Mouse (Mus musculus): ENCODE data around the gene Olfr930.

Olfr930 gene

GRCm38 (mm10) chr9:38929509-38929908 is at the start of gene Olfr930:
Olfr930 (plus strand) TSS chr9:38929809.
- DNase-seq (ENCODE audit: low read depth, low spot score), result no peak

DNA sequence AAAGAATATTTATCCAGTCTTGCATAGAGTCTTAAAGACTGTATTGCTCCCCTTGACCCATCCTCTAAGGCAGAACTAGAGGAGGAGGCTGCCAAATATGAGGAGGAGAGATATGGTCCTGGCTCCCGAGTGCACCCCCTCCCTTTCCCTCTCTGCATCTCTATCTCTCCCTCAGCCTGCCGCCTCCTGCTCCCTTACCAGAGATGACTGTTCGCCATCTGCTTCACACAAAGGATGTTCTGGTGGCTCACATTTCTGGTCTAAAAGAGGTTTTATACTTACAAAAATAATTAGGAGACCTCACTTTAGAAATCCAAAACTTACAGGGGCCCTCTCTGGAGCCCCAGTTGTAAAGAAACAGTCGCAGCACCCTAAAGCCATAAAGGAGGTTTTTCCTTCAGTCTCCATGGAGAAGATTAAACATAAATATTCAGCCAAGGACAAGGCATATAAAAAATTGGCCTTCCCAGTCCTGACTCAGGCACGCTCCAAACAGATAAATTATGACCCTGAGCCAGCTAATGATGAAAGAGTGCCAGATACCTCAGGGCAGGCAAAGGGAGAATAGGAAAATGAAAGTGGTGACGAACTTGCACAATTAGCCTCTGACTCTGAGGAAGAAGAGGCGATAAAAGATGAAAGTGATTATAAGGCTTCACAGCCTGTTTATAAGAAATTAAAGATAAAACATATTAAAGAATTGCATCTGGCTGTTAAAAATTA is 24.0 kb downstream of the Olfr930 start:
- DNase-seq (ENCODE audit: low read depth, low spot score), result no peak

DNA sequence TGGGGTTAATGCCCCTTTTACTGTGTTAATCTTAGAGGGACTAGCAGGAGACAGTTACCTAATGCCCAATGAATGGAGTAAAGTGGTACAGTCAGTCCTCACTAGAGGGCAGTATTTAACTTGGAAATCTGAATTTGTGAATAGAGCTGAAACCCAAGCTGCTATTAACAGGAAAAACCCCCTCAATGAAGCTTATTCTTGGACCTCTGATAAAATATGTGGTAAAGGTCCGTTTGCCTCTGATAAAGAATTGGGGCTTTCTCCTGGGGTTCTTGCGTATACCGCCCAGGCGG is 24.5 kb downstream of the Olfr930 start:
- DNase-seq (ENCODE audit: low read depth, low spot score), result no peak

- DNase-seq (ENCODE audit: low read depth, low spot score), result no peak
Observed at GRCm38 (mm10) chr9:38972013-38972412, 42.4 kb downstream of the Olfr930 start, which contains the start of gene Olfr933. Olfr933 (plus strand) TSS chr9:38972313.
